Mouse (Mus musculus): ENCODE results near the gene Olfr1420.
"Not testable (repeated sequence)": the region's sequence is repeated elsewhere in the genome, so short reads cannot be mapped to it uniquely, and the experiment has no call there.

The Olfr1420 gene

GRCm38 (mm10) chr19:11886265-11886664, at the start of gene Olfr1420:
Gene Olfr1420, plus strand, starts transcription at chr19:11886565.
- DNase-seq (ENCODE audit: extremely low read depth, insufficient read length, low spot score): no peak

GRCm38 (mm10) chr19:11839119-11839518, 47.2 kb upstream of the Olfr1420 start, which contains the start of gene Olfr1417:
Gene Olfr1417, minus strand, starts transcription at chr19:11839219.
- DNase-seq (ENCODE audit: extremely low read depth, insufficient read length, low spot score): no peak

GRCm38 (mm10) chr19:11846333-11846732, 40.0 kb upstream of the Olfr1420 start:
- no peak for DNase-seq (ENCODE audit: extremely low read depth, insufficient read length, low spot score)

GRCm38 (mm10) chr19:11852652-11853051, 33.7 kb upstream of the Olfr1420 start:
- DNase-seq (ENCODE audit: extremely low read depth, insufficient read length, low spot score): no peak

DNA sequence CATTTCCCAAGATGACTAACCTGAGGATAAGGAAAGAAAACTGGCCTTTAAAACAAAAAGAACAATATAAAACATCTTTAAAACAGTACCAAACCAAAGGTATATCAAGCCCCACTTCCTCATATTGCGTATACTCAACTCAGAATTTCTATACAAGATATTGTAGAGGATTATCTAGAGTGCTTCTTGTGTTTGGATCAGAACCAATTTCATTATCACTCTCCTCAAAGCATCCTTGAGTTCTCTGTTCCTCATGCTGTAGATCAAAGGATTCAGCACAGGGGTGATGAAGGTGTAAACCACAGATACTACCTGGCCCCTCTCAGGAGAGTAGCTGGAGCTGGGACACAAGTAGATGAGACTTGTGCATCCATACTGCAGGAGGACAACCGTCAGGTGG, 31.5 kb upstream of the Olfr1420 start:
- DNase-seq (ENCODE audit: extremely low read depth, insufficient read length, low spot score): no peak

DNA sequence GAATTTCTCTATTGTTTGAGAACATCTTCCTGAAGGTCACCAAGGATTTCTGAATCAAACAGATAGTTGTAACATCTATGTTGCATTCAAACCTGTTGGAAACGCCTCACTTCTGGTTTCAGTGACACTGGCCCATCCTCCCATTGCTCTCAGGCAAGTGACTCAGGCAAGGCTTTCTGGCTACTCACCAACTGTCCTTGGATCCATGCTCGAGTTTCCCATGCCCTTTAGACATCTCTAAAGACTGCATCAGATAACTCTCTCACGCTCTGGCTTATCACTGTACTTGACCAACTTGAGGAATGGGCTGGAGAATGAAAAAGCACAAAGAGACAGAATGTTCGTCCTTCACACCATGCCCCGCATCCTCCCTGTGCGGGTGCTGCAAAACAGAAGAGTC, 29.9 kb upstream of the Olfr1420 start:
- no peak for DNase-seq (ENCODE audit: extremely low read depth, insufficient read length, low spot score)

DNA sequence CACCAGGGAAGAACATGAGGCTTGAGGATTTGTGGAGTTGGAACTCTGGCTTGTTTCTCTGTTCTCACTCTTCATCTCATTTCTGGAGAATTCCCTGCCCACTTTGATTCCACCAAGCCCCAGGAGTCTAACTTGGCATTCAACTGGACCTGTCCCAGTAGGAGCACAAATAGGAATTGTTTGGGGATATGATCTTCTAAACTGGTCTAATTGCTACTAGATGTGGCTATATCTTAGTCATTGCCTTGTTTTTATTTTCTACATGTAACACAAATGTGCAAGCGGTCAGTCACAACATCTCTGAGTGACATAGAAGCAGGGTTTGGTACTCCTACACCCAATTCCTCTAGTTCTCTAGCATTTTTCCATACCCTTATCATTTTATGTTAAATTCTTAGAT, 25.4 kb upstream of the Olfr1420 start, which contains the start of gene Olfr1418:
Gene Olfr1418, minus strand, starts transcription at position 101 of the 400 bp plus-strand sequence.
- DNase-seq (ENCODE audit: extremely low read depth, insufficient read length, low spot score): no peak

DNA sequence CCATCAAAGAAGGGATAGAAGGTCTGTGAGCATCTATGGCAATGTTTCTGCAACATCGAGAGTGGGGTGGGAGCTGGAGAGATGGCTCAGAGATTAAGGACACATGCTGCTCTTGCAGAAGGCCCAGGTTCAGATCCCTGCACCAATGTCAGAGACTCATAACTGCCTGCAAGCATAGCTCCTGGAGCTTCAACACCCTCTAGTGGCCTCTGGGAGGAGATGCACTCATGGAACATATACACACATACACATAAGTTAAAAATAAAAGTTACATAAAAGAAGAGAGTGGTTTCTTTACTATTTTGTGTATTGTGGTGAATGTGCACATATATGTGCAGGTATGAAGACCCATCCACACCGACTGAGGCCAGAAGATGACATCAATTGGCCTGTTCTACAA, 18.5 kb upstream of the Olfr1420 start:
- no peak for DNase-seq (ENCODE audit: extremely low read depth, insufficient read length, low spot score)

GRCm38 (mm10) chr19:11875006-11875405, 11.4 kb upstream of the Olfr1420 start, which contains the start of gene Olfr1419:
Gene Olfr1419, minus strand, starts transcription at chr19:11875106.
- no peak for DNase-seq (ENCODE audit: extremely low read depth, insufficient read length, low spot score)

GRCm38 (mm10) chr19:11878404-11878803, 8.0 kb upstream of the Olfr1420 start:
- DNase-seq (ENCODE audit: extremely low read depth, insufficient read length, low spot score): not testable (repeated sequence)

GRCm38 (mm10) chr19:11911021-11911420, 24.7 kb downstream of the Olfr1420 start:
- no peak for DNase-seq (ENCODE audit: extremely low read depth, insufficient read length, low spot score)

DNA sequence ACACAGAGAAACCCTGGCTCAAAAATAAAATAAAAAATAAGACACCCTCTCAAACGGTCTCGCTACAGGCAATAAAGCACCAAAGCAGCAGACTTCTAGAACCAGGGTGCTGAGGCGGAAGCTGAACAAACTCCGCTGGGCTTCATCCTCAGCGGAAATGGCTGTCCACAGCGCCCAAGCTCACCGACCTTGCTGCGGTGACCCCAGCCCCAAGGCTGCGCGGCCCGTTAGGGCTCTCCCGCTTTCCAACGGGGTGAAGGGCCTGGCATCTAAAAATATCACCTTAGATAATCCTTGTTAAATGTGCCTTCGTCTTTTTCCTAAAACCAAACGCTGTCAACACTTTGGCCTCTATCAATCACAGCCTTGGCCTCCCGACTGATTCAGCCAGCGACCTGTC, 25.2 kb downstream of the Olfr1420 start:
- no peak for DNase-seq (ENCODE audit: extremely low read depth, insufficient read length, low spot score)

- DNase-seq (ENCODE audit: extremely low read depth, insufficient read length, low spot score): peak; percentile 94
Observed at GRCm38 (mm10) chr19:11912037-11912532, 25.7 kb downstream of the Olfr1420 start, which contains the start of gene Patl1. Gene Patl1, plus strand, starts transcription at chr19:11912399.

GRCm38 (mm10) chr19:11912533-11913121, 26.3 kb downstream of the Olfr1420 start:
- DNase-seq (ENCODE audit: extremely low read depth, insufficient read length, low spot score): peak; percentile 81

- DNase-seq (ENCODE audit: extremely low read depth, insufficient read length, low spot score): no peak
Observed at GRCm38 (mm10) chr19:11915804-11916203, 29.4 kb downstream of the Olfr1420 start.

GRCm38 (mm10) chr19:11922068-11922467, 35.7 kb downstream of the Olfr1420 start:
- no peak for DNase-seq (ENCODE audit: extremely low read depth, insufficient read length, low spot score)

DNA sequence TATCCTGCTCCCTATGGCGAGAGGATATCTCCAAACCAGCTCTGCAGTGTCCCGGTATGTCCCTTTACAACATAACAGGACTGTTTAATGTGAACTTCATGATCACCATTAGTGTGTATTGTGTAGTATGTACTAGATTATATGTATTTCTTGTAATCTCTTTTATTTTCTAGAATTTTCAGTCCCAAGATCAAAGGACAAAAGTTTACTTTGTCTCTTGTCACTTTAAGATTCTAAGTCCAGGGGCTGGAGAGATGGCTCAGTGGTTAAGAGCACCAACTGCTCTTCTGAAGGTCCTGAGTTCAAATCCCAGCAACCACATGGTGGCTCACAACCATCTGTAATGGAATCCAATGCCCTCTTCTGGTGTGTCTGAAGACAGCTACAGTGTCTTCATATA, 36.1 kb downstream of the Olfr1420 start:
- not testable (repeated sequence) for DNase-seq (ENCODE audit: extremely low read depth, insufficient read length, low spot score)

GRCm38 (mm10) chr19:11926380-11926779, 40.0 kb downstream of the Olfr1420 start:
- no peak for DNase-seq (ENCODE audit: extremely low read depth, insufficient read length, low spot score)

DNA sequence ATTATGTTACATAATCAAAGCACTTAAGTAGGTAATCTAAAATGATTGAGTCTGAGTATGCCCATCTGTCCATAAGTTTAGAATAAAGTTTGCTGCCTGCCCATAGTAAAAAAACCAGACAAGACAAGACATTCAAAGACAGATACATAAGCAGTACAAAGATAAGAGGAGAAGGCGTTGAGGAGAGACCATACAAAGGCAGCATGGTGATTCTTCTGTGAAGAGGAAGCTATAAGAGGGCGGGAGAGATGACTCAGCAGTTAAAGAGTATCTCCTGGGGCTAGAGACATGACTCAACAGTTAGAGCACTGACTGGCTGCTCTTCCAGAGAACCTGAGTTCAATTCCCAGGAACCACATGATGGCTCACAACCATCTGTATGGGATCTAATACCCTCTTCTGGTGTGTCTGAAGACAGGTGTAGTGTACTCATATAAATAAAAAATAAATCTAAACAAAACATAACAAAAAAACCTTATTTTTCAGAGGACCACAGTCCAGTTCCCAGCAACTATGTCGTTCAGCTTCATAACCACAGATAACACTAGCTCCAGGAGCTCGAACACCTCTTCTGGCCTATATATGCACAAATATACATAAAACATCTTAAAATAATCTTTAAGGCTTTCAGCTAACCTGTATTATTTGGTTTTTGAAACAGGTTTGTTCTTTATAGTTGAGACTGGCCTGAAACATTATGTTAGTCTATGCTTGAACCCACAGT, 41.8 kb downstream of the Olfr1420 start:
- DNase-seq (ENCODE audit: extremely low read depth, insufficient read length, low spot score): no peak

DNA sequence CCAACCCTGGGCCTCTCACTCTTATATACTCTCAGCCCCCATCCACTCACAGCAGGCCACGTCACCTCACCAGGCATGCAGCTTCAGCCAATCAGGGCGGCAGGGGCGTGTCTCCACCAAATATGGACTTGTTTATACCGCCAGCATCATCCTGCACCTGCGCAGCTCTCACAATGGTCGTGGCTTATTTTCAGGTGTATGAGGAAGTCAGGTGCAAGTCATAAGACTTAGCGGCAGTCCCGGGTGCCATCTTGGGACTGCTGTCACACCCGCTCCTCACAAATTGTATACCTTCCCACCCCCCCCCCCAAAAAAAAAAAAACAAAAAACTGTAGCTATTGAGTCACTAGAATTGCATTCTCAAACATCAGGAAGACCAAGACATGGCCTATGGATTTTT, 60.1 kb downstream of the Olfr1420 start:
- DNase-seq (ENCODE audit: extremely low read depth, insufficient read length, low spot score): not testable (repeated sequence)

Measured in 3134 (cell line).